Mouse (Mus musculus) kidney, postnatal 4 days (tissue): Measurements from ENCODE around the gene Polr2i.

ENCODE experiments used
- DNase-seq, 2 experiments: peaks; one replicate each; pipeline ENCODE4 v3.0.0; 2021; ENCODE audit warnings: mixed read lengths in 2 of 2

The Polr2i gene

GRCm38 (mm10) chr7:30269641-30270040 is 37.9 kb downstream of the Polr2i start:
- DNase-seq = no peak

DNA sequence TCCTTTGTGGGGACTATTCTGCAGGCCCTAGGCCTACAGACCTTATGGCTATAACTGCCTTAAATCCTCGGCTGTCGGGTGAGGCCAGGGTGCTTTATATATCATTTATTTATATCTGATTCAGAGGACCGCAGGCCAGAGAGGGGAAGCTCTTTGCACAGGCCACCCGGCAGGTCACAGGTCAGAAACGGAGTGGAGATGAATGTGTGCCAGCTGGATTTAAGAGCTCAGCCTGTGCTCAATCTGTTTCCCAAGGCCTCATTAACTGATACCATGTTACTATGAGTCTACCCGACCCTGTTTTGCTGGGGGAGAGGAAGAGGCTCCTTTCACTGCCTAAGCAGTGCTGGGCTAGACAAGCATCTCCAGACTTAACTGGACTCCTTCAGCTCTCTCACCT is 42.6 kb downstream of the Polr2i start:
- DNase-seq = no peak

GRCm38 (mm10) chr7:30278911-30279310 is 47.2 kb downstream of the Polr2i start:
- DNase-seq = no peak

DNA sequence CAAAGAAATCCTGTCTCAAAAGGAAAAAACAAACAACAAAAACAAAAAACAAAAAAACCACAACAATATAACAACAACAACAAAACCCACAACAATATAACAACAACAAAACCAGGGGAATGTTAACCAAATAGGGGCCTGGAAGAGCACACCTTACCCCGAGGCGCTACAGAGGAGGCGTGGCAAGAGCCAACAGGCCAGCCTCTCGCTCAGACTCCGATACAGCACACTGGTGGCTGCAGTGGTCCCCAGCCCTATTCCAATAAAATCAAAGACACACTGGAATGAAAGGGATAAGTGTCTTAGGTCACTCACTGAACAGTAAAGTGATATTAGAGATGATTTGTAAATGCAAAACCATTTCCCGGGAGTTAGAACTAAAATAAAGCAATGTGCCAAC is 47.8 kb downstream of the Polr2i start:
- DNase-seq = peak in 1 of 2 experiments; percentile 27

DNA sequence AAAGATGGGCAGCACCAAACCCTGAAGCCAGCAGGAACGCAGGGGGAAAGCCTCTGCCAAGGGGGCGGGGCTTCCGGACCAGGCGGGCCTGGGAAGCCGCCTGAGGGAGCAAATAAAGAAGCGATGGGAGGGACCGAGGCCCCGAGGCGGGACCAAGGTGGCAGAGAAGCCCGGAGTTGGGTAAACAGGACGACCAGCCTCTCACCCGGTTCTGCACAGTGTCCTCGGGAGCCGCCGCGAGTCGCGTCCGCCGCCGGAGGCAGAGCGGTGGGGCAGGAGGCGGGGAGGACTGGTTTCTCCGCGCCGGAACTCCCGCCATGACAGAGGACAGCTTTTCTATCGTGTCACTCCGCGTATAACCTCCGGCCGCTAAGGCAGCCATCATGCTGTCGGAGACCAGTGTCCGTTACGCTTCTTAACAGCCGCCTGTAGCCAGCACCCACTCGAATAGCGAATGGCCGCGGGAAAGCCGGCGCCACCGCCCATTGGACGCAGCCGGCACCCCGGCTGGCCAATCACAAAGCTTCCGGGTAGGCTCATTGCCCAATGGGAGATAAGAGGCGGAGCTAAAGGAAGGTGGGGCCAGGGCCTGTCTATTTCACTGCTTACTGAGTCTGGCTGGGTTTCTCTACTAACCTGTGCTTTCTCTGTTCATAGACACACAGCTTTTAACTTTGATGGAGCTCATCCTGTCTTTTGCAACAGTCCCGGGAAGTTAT is 48.4 kb downstream of the Polr2i start, which contains the start of the genes Thap8 and Wdr62:
TSS of gene Thap8 (plus strand) at position 144 of the 719 bp plus-strand sequence.
TSS of gene Wdr62 (minus strand) at position 469 of the 719 bp plus-strand sequence.
- peak; percentile 92 to 96 for DNase-seq

DNA sequence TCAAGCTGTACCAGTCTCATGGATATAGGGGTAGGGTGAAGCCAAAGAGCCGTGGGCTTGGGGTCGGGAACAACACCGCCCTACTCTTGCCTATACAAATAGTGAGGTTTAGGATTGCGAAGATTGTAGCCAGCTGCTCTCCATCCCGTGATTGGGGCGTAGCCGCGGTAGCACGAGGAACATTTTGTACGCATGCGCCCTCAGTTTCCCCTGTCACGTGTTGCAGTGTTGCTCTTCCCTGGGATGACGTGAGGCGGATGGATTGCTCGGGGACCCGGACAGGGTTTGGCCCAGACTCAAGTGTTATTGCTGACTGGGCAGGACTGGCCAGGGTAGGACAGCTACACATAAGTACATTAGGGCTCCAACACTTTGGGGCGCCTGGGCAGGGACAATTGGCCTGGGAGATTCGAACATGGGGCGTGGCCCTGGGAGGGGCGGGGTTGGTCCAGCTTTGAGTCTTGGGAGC is 49.0 kb downstream of the Polr2i start:
- DNase-seq = peak; percentile 87 to 93

GRCm38 (mm10) chr7:30281522-30281921 is 49.8 kb downstream of the Polr2i start:
- DNase-seq = no peak

DNA sequence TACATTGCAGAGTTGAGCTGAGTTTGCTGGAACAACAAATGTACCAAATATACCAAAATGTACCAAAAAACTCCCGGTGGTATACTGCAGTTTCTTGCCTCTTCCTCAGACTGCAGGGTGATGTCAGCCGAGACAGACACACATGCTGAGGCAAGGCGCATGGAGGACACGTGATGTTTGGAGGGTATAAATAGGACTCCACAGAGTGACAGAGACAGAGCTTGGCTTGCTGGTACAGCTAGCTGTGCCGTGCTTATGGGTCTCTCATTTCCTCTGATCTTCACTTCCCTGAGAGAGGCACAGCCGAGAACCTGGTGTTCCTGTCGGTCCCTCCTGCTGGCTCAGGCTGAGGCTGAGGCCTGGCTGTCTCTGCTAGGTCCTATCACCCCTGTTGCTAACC is 51.0 kb downstream of the Polr2i start:
- DNase-seq = no peak
